Mouse (Mus musculus) testis, adult 2 months (tissue): ENCODE results near the gene St6galnac5. TPM values are rescaled to one million over a fixed set of nuclear protein-coding genes. Genes with fewer than 3 reads are reported as not detected.

Experiments used
- H3K27ac ChIP-seq: fragments of 200-500 bp; 2 replicates; pipeline ENCODE4 v1.5.1; 2012; ENCODE audit warnings: low read depth, low read length; ENCODE audit not compliant: control insufficient read depth, insufficient read depth
- H3K27me3 ChIP-seq: fragments of 200-500 bp; 2 replicates; pipeline ENCODE4 v1.6.1; 2012; ENCODE audit warnings: mild to moderate bottlenecking, low read length, moderate library complexity; ENCODE audit not compliant: control insufficient read depth, insufficient read depth
- H3K36me3 ChIP-seq: fragments of 200-500 bp; 2 replicates; pipeline ENCODE4 v1.6.1; 2012; ENCODE audit warnings: mild to moderate bottlenecking, low read length; ENCODE audit not compliant: control insufficient read depth, insufficient read depth
- H3K4me1 ChIP-seq: fragments of 200-500 bp; 2 replicates; pipeline ENCODE4 v1.6.1; 2012; ENCODE audit warnings: low read length; ENCODE audit not compliant: control insufficient read depth, insufficient read depth
- H3K4me3 ChIP-seq: fragments of 200-500 bp; 2 replicates; pipeline ENCODE4 v1.5.1; 2012; ENCODE audit warnings: low read depth, mild to moderate bottlenecking, low read length, moderate library complexity, mixed read lengths; ENCODE audit not compliant: control insufficient read depth
- CTCF ChIP-seq: fragments of 200-500 bp; IDR thresholded peaks from 2 replicates; pipeline ENCODE4 v1.5.1; 2012; ENCODE audit warnings: low read depth, mild to moderate bottlenecking, inconsistent platforms, low read length, moderate library complexity; ENCODE audit not compliant: control insufficient read depth, insufficient read depth, insufficient replicate concordance
- POLR2A ChIP-seq: fragments of 200-500 bp; IDR thresholded peaks from 2 replicates; pipeline ENCODE4 v1.6.1; 2012; ENCODE audit warnings: low read depth, mild to moderate bottlenecking, inconsistent platforms, low read length, moderate library complexity; ENCODE audit not compliant: control insufficient read depth
- polyA plus RNA-seq: library from polyadenylated mRNA; depleted of rRNA; stranded (reverse); fragments of >200 nt; gene quantifications from 2 replicates; pipeline ENCODE4 v1.2.3, GENCODE M21; 2012

The St6galnac5 gene
- polyA plus RNA-seq, 1 experiment = 0.14 TPM

DNA sequence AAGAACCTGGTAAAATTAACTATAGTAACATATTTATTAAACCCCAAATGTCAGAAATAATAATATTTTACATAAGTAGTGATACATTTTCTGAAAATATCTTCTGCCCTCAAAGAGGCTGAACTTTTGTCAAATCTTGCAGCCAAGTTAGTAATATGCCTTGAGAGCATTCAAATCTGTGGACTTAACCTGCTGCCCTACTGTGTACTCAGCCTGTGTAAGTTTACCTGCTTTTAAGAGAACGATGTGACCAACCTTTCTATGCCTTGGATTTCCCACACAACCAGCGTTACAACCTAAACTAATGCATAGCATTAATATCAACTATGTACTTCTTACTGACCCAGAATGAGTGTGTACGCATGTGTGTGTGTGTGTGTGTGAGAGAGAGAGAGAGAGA is 48.3 kb downstream of the St6galnac5 start:
- Histone ChIP-seq H3K4me1 (peaks cover 8% of the 10 kb centered on the region), H3K4me3 (no peak overlapping the region)
- no peak for TF ChIP-seq POLR2A
- no peak for TF ChIP-seq CTCF

DNA sequence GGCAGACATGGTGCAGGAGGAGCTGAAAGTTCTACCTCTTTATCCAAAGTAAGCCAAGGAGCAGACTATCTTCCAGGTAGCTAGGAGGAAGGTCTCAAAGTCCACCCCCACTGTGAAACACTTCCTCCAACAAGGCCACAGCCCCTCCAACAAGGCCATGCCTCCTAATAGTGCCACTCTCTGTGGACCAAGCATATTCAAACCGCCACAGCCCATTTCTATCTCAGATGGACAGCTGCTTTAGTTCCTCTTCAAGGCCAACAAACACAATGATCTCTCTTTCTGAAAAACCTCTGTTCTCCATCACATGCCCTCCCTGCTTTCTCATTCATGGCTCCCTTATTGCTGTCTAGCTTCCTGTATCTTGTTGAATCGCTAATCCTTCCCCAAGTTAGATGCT is 49.5 kb downstream of the St6galnac5 start:
- H3K27me3 ChIP-seq = no peaks in the 10 kb centered on the region
- no peak overlapping the region for H3K27ac ChIP-seq
- no peak overlapping the region for H3K4me3 ChIP-seq
- H3K4me1 ChIP-seq = peaks cover 8% of the 10 kb centered on the region
- no peaks in the 10 kb centered on the region for H3K36me3 ChIP-seq
- TF ChIP-seq POLR2A (no peak), CTCF (no peak)

More for the DNA sequence above, 48.3 kb downstream of the St6galnac5 start:
- Histone ChIP-seq H3K36me3 (no peaks in the 10 kb centered on the region), H3K27ac (no peak overlapping the region), H3K27me3 (no peaks in the 10 kb centered on the region)

DNA sequence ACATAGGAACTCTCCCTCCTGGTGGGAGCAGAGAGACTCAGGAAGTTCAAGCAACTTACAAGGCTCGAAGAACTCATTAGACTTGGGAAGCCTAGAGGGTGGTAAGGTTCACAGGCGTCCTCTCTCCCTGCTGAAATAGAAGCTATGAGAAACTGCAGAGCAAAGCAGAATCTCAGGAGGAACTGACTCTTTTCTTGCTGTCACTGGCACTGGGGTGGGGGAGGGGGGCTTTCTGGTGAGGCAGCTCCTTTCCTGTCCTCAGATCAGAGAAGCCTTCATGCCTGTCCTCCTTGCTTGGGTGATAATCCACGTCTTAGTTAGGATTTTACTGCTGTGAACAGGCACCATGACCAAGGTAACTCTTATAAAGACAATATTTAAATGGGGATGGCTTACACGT is 50.0 kb downstream of the St6galnac5 start:
- Histone ChIP-seq H3K27ac (no peak overlapping the region), H3K4me1 (peaks cover 8% of the 10 kb centered on the region), H3K36me3 (no peaks in the 10 kb centered on the region), H3K27me3 (no peaks in the 10 kb centered on the region), H3K4me3 (no peak overlapping the region)
- TF ChIP-seq POLR2A = no peak
- TF ChIP-seq CTCF = no peak

- H3K4me3 ChIP-seq = no peak overlapping the region
- TF ChIP-seq CTCF (no peak), POLR2A (no peak)
- no peak overlapping the region for H3K27ac ChIP-seq
- no peaks in the 10 kb centered on the region for H3K27me3 ChIP-seq
- no peaks in the 10 kb centered on the region for H3K36me3 ChIP-seq
- H3K4me1 ChIP-seq = peaks cover 8% of the 10 kb centered on the region
Measured at GRCm38 (mm10) chr3:152931354-152931753, 50.7 kb downstream of the St6galnac5 start.

- Histone ChIP-seq H3K36me3 (no peaks in the 10 kb centered on the region), H3K4me1 (peaks cover 8% of the 10 kb centered on the region), H3K27ac (no peak overlapping the region), H3K27me3 (no peaks in the 10 kb centered on the region), H3K4me3 (peak overlapping the region; percentile 11)
- TF ChIP-seq POLR2A (no peak), CTCF (no peak)
Measured at GRCm38 (mm10) chr3:152929788-152930281, 52.2 kb downstream of the St6galnac5 start.

- Histone ChIP-seq H3K4me3 (peak overlapping the region; percentile 0; the same call in 1 of the 2 replicates), H3K36me3 (no peaks in the 10 kb centered on the region), H3K4me1 (peaks cover 8% of the 10 kb centered on the region), H3K27me3 (no peaks in the 10 kb centered on the region), H3K27ac (no peak overlapping the region)
- TF ChIP-seq POLR2A (no peak), CTCF (no peak)
Measured at GRCm38 (mm10) chr3:152929256-152929787, 52.7 kb downstream of the St6galnac5 start.

DNA sequence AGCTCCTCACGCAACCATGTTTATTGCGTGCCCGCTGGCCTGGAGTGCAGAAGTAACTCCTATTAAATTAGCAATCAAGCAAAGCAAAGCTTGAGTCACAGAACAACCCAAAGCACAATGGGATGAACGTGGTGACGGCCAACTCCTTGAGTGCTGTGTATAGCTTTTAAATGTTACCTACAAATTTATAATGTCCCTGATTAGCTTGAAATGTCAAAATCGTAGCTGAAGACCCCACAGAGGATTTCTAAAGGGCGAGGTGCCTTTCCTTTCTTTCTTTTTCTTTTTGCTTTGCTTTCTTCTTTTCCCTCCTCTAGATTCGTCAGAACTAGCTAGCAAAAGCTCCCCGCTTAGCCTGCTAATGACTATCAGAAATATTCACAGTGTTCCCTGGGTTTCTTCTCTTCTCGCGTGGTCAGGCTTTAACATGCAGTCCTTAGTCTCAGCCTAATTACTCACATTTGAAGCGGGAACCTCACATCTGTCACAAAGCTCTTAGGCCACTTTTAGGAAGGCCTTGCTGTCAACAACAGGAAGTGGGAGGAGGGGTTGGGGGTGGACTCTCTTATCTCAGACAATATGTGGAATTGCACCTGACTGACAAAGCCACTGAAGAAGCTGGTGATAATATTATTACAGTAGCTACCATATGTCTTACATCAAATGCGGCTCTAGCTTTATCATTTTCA is 53.6 kb downstream of the St6galnac5 start:
- no peaks in the 10 kb centered on the region for H3K36me3 ChIP-seq
- no peak for TF ChIP-seq CTCF
- H3K27me3 ChIP-seq = no peaks in the 10 kb centered on the region
- H3K27ac ChIP-seq = no peak overlapping the region
- no peak overlapping the region for H3K4me3 ChIP-seq
- H3K4me1 ChIP-seq = peaks cover 8% of the 10 kb centered on the region

- no peak overlapping the region for H3K4me3 ChIP-seq
Measured at GRCm38 (mm10) chr3:152926166-152926565, 55.9 kb downstream of the St6galnac5 start.

More at GRCm38 (mm10) chr3:152926166-152926565, 55.9 kb downstream of the St6galnac5 start:
- no peak for TF ChIP-seq CTCF
- no peak for TF ChIP-seq POLR2A
- H3K27me3 ChIP-seq = no peaks in the 10 kb centered on the region
- H3K27ac ChIP-seq = no peak overlapping the region
- H3K36me3 ChIP-seq = no peaks in the 10 kb centered on the region
- H3K4me1 ChIP-seq = peaks cover 8% of the 10 kb centered on the region
